Mouse (Mus musculus) NIH3T3 (cell line): ENCODE measurements around the gene Itga5.

Experiments
- DNase-seq: peaks from one replicate; pipeline ENCODE4 v3.0.0-alpha.2; 2012; ENCODE audit warnings: low read depth

Gene Itga5

DNA sequence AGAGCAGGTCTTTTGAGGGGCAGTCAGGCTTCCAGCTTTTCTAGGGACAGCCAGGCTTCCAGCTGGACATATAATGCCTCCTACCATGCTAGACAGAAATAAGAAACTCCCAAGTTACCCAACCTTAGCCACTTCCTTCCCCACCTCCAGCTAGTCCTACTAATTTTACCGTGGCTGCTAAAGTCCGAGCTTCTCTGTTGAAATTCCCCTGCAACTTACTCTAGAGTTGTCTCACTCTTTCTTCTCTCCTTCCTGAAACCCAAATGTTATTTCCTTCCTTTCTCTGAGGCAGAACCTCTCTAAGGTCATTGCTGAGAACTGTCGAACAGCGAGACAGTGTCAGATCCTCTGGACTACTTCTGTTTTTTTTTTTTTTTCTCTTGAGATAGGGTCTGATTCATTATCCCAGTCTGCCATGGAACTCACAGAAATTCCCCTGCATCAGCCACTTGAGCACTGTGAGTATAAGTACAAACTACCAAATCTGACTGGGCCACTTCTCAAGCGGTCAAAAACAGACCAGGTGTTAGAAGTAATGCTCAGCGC is 56.1 kb downstream of the Itga5 start, which contains the start of gene Gpr84:
Gene Gpr84, minus strand, starts transcription at position 248 of the 546 bp plus-strand sequence.
- no peak for DNase-seq

DNA sequence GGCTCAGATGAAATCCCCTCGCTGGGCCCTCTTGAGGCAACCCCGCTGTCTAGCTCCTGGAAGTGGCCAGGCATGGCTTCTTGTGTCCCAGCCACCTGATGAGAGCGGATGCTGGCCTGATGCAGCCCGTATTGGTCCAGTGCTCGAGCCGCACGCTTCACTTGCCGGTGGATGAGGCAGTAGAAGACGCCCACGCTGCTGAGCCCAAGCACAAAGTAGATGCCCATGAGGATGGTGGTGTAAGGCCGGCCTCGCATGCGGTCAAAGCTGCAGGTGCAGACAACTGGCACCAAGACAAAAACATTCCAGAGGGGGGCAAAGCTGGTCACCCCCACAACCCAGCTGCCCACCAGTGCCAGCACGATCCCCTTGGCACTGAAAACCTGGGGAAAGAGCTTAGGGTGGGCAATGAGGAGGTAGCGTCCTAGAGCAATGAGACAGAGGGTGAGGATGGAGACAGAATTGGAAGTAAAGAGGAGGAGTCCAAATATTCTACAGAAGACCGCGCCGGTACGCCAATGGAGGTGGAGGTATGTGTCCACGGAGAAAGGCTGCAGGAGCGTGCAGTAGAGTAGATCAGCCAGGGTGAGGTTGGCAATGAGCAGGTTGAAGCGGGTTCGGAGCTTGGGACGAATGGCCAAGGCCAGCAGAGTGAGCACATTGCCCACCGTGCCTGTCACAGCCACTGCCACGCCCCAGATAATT is 57.5 kb downstream of the Itga5 start:
- DNase-seq = no peak

GRCm38 (mm10) chr15:103308056-103308875 is 58.3 kb downstream of the Itga5 start:
- no peak for DNase-seq

DNA sequence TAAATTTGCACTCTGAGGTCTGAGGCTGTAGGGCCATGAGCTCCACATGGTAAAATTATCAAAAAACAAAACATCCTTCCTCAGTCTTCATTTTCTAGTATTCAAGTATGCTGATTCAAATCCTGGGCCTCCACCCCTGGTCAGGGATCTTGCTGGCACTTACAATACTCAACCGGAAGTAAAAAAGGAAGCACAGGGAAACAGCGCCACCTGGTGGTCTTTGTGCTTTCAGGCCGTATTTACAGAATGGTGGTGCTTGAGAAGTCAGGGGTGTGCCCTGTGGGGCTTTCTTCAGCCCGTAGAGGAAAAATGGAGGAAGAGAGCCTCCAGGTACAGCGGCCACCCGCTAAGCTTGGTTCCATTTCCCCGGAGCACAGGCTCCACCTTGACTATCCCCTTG is 59.4 kb downstream of the Itga5 start:
- peak; percentile 98 for DNase-seq

GRCm38 (mm10) chr15:103305792-103306645 is 60.5 kb downstream of the Itga5 start:
- DNase-seq = peak; percentile 56

- peak; percentile 99 for DNase-seq
These were observed 61.4 kb downstream of the Itga5 start for GRCm38 (mm10) chr15:103305070-103305678.

GRCm38 (mm10) chr15:103304616-103304969 is 62.0 kb downstream of the Itga5 start:
- DNase-seq = no peak

GRCm38 (mm10) chr15:103303916-103304615 is 62.5 kb downstream of the Itga5 start:
- DNase-seq = peak; percentile 88

- peak; percentile 76 for DNase-seq
These were observed 64.1 kb downstream of the Itga5 start for GRCm38 (mm10) chr15:103302341-103303021.

GRCm38 (mm10) chr15:103301547-103302340 is 64.8 kb downstream of the Itga5 start:
- DNase-seq = no peak

DNA sequence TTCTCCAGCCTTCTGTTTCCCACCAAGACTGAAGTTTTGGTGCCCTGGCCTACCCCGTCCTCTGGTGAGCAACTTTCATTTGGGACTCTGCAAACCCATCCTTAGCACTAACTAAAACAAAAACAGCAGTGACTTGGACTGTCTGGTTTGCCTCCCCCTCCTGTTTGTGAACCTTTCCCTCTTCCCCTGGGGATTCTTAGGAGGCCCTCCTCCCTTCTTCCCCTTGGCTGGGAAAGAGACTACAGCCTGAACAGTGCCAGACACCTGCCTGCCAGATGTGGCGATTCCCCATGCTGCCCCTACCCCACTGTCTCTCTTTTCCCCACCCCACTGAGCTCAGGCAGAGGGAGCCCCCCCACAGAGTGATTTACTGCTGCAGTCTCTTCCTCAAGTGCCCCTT is 65.5 kb downstream of the Itga5 start:
- DNase-seq = peak; percentile 94

DNA sequence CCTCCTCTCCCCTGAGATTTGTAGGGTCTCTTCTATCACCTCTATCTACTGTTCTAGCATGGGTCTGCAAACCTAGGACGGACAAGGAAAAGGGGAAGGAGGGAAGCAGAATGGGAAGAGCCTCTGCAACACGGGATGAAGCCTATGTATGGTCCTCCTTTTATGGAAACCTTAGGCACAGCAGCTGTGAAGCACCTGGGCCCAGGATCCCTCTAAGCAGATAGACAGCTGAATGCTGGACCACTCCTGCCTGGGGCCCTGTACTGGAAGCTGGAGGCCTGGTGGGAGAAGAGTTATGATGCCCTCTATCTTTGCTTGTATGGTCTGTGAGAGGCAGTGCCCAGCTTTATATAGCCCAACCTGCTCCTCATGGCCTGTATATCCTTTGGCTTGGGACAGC is 66.0 kb downstream of the Itga5 start:
- no peak for DNase-seq

DNA sequence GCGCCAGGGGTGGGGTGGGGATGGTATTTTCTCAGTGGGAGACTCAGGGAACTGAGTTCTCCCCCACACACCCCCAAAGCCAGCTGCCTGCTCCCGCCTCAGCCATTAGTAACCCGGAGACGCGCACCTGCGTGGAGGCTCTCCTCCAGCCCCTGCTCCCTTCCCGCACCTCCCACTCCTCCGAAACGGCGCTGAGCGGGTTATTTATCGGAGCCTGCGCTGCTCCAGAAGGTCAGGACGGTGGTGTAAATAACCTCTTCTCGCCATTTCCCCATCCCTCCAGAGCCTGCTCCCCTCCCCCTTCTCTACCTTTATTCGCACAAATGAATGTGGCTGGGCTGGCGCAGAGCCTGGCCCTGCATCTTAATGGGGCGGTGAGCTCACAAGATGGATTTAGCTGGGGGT is 66.5 kb downstream of the Itga5 start:
- DNase-seq = peak; percentile 72

DNA sequence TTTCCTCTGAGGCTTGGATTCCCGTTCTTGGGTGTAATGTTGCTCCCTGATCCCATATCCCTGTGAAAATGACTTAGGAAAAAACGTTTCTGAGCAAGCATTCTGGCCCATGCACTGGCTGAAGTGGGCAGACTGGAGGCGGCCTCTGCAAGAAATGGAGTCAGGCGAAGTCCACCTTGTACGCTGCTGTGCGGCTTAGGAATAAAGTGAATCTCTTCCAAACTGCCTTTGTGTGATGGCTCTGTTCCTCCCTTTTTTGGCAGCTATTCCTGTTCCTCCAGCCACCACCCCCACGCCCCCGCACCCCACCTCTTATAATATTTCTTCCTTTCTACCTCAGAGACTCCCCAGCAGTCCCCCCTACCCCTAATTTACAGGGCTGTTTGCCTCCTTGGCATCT is 66.9 kb downstream of the Itga5 start:
- DNase-seq = no peak

- DNase-seq = no peak
These were observed 67.5 kb downstream of the Itga5 start for GRCm38 (mm10) chr15:103298861-103299616.

DNA sequence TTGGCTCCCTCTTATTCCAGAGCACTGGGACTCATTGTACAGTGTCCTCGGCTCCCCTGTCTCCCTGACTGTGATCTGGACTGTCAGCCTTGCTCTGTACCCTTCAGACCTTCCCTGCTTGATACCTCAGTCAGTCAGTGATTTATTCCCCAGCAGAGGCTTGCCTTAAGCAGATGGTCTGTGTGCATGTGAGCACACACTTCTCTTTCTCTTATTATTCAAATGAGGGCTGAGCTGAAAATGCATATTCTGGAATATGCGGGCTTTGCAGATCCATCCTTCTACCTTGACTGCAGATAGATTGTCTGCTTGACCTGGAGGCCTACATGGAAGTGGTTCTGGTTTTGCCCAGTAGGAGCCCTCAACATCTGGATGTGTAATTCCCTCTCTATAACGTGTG is 68.5 kb downstream of the Itga5 start:
- no peak for DNase-seq

GRCm38 (mm10) chr15:103297313-103297712 is 69.2 kb downstream of the Itga5 start:
- DNase-seq = no peak

DNA sequence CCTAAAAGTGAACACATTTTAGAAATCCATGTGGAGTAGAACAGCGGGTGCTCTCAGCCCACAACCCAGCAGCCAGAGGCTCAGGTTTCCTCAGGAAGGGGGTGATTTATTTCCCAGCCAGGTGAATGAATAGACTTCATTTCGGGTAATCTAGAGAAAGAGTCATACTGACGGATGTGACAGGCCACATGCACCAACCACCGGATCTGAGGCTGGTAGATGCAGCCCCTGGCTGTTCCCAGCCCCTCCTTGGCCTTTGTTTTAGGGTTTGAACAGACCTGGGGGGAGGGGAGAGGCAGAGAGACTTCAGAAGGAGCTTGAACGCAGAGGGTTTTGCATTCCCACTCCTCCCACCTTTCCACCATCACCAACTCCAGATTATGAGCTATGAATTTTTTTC is 70.7 kb downstream of the Itga5 start:
- DNase-seq = no peak

- DNase-seq = no peak
These were observed 71.9 kb downstream of the Itga5 start for GRCm38 (mm10) chr15:103294649-103295048.
